Mouse (Mus musculus) myocyte (in vitro differentiated cells): ENCODE data around the gene Pappa. TPM values are rescaled to one million over a fixed set of nuclear protein-coding genes. Genes with fewer than 3 reads are reported as not detected.
A peak's percentile ranks its signal among the peaks of the same experiment; 100 is the strongest.

Experiments
- H3K27me3 ChIP-seq: one replicate; pipeline ENCODE4 v1.6.1; 2011; ENCODE audit not compliant: control insufficient read depth, insufficient read depth, insufficient read length
- H3K36me3 ChIP-seq: one replicate; pipeline ENCODE4 v1.6.1; 2011; ENCODE audit not compliant: control insufficient read depth, insufficient read depth
- H3K4me2 ChIP-seq: one replicate; pipeline ENCODE4 v1.6.1; 2011; ENCODE audit warnings: low read depth, control low read depth
- H3K4me3 ChIP-seq: one replicate; pipeline ENCODE4 v1.5.1; 2011; ENCODE audit warnings: mild to moderate bottlenecking, control low read depth, moderate library complexity
- H3K79me2 ChIP-seq: one replicate; pipeline ENCODE4 v1.6.1; 2011; ENCODE audit not compliant: control insufficient read depth, insufficient read depth
- H3ac ChIP-seq: one replicate; pipeline ENCODE4 v1.6.1; 2011; ENCODE audit not compliant: control insufficient read depth, insufficient read length
- CEBPB ChIP-seq: IDR thresholded peaks from 2 replicates; pipeline ENCODE4 v1.6.1; 2011; ENCODE audit warnings: mild to moderate bottlenecking, moderate library complexity; ENCODE audit not compliant: poor library complexity, insufficient read depth, severe bottlenecking
- E2F4 ChIP-seq: IDR thresholded peaks from one replicate; pipeline ENCODE4 v1.6.1; 2011; ENCODE audit warnings: mild to moderate bottlenecking, control low read depth, moderate library complexity; ENCODE audit not compliant: insufficient read depth
- MAX ChIP-seq: IDR thresholded peaks from one replicate; pipeline ENCODE4 v1.6.1; 2011; ENCODE audit warnings: low read depth, mild to moderate bottlenecking, control low read depth
- MYOD1 ChIP-seq, 3 experiments: IDR thresholded peaks; one replicate each; pipeline ENCODE4 v1.6.1; 2011; ENCODE audit warnings: control low read depth in 2 of 3, low read depth in 2 of 3, mild to moderate bottlenecking in 2 of 3, moderate library complexity in 1 of 3; ENCODE audit not compliant: insufficient read length in 2 of 3, control insufficient read depth in 1 of 3
- MYOG ChIP-seq, 3 experiments: IDR thresholded peaks; one replicate each; pipeline ENCODE4 v1.6.1; 2011; ENCODE audit warnings: control low read depth in 2 of 3, low read depth in 2 of 3, mild to moderate bottlenecking in 2 of 3; ENCODE audit not compliant: insufficient read length in 2 of 3, control insufficient read depth in 1 of 3, insufficient read depth in 1 of 3
- POLR2A ChIP-seq: IDR thresholded peaks from one replicate; pipeline ENCODE4 v1.6.1; 2011; ENCODE audit warnings: low read depth, mild to moderate bottlenecking, control low read depth, moderate library complexity; ENCODE audit not compliant: insufficient read length
- POLR2AphosphoS2 ChIP-seq: IDR thresholded peaks from one replicate; pipeline ENCODE4 v1.6.1; 2011; ENCODE audit warnings: low read depth, control low read depth; ENCODE audit not compliant: insufficient read length
- REST ChIP-seq: IDR thresholded peaks from one replicate; pipeline ENCODE4 v1.6.1; 2011; ENCODE audit warnings: mild to moderate bottlenecking, control low read depth, moderate library complexity; ENCODE audit not compliant: insufficient read depth, insufficient read length
- SRF ChIP-seq: IDR thresholded peaks from one replicate; pipeline ENCODE4 v1.6.1; 2011; ENCODE audit warnings: low read depth; ENCODE audit not compliant: control insufficient read depth, insufficient read length
- TCF12 ChIP-seq: IDR thresholded peaks from one replicate; pipeline ENCODE4 v1.6.1; 2011; ENCODE audit warnings: mild to moderate bottlenecking, control low read depth; ENCODE audit not compliant: poor library complexity, insufficient read depth, severe bottlenecking
- TCF3 ChIP-seq: IDR thresholded peaks from one replicate; pipeline ENCODE4 v1.6.1; 2011; ENCODE audit warnings: low read depth, control low read depth; ENCODE audit not compliant: insufficient read length
- USF1 ChIP-seq: IDR thresholded peaks from one replicate; pipeline ENCODE4 v1.6.1; 2011; ENCODE audit warnings: low read depth, mild to moderate bottlenecking, control low read depth, moderate library complexity
- polyA plus RNA-seq: library from polyadenylated mRNA; unstranded; fragments of >200 nt; fragmentation: generic; extraction: Trizol; gene quantifications from one replicate; pipeline ENCODE4 v1.2.1, GENCODE M21; 2012; ENCODE audit warnings: missing spikeins

The Pappa gene
- polyA plus RNA-seq, 1 experiment: 0.12 TPM

DNA sequence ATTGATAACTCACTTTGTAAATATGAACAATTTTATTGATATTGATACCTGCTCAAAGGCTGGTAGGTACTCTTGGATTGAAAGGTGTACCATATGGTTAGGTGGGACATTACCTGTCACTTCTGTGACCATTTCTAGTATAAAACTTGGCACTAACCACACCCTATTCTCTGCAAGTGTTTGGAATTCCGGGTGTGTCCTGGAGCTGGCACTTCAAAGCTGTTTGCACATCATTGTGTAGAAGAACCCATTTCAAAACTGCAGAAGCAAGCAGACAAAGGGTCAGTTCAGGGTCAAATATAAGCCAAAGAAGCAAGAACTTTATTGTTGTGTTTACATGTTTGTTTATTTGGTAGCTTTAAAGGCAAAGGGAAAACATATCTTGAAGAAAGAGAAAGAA is 171.8 kb downstream of the Pappa start:
- TF ChIP-seq TCF12: no peak
- no peak for TF ChIP-seq MYOG (IDR thresholded peaks at IDR 0.05; ENCODE audit: control insufficient read depth in 1 of 3, insufficient read depth in 1 of 3, insufficient read length in 2 of 3, low read depth in 2 of 3)
- TF ChIP-seq MYOD1 (IDR thresholded peaks at IDR 0.05; ENCODE audit: control insufficient read depth in 1 of 3, insufficient read length in 2 of 3, low read depth in 2 of 3): no peak
- TF ChIP-seq TCF3: no peak
- TF ChIP-seq E2F4: no peak
- no peak for TF ChIP-seq MAX
- no peak for TF ChIP-seq CEBPB
- no peak for TF ChIP-seq SRF
- TF ChIP-seq USF1: no peak
- no peak for TF ChIP-seq POLR2AphosphoS2
- no peak for TF ChIP-seq POLR2A
- no peak for TF ChIP-seq REST
- Histone ChIP-seq H3K79me2 (no peaks in the 10 kb centered on the region), H3K36me3 (no peaks in the 10 kb centered on the region), H3K4me2 (no peak overlapping the region), H3ac (no peak overlapping the region), H3K27me3 (no peaks in the 10 kb centered on the region), H3K4me3 (no peak overlapping the region)

DNA sequence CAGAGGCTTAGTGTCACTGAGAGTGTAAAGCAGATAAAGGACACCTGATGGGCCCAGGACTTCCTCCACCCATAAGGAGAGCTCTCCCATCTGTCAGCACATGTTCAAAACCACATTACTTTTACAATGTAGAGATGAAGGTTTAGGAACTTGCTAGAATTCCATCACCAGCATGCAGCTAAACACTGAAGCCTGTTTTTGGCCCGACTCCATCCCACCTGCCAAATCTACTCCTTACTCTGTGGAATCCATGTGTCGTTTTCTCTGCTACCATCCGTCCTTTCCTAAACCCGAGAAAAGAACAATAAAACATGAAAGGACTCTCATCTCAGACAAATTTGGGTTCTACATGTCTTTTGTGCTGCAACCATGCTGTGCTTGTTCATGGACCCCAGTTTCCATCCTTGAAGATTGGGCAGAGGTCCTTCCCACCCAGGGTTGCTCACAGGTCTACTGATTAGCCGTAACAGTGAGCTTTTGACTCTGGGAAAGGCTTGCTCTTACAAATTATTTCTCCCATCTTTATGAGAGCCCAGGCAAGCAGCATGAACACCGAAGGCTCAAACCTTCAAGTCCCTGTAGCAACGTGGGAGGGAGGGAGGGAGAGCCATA is 172.5 kb downstream of the Pappa start:
- no peak overlapping the region for H3ac ChIP-seq
- no peak overlapping the region for H3K4me2 ChIP-seq
- H3K36me3 ChIP-seq: no peaks in the 10 kb centered on the region
- no peak overlapping the region for H3K4me3 ChIP-seq
- H3K27me3 ChIP-seq: no peaks in the 10 kb centered on the region
- TF ChIP-seq TCF3: no peak
- no peak for TF ChIP-seq REST
- no peak for TF ChIP-seq E2F4
- no peak for TF ChIP-seq POLR2A
- no peak for TF ChIP-seq MAX
- TF ChIP-seq USF1: no peak
- TF ChIP-seq MYOD1 (IDR thresholded peaks at IDR 0.05; ENCODE audit: control insufficient read depth in 1 of 3, insufficient read length in 2 of 3, low read depth in 2 of 3): no peak
- TF ChIP-seq POLR2AphosphoS2: no peak
- TF ChIP-seq TCF12: no peak
- TF ChIP-seq SRF: no peak
- no peak for TF ChIP-seq MYOG (IDR thresholded peaks at IDR 0.05; ENCODE audit: control insufficient read depth in 1 of 3, insufficient read depth in 1 of 3, insufficient read length in 2 of 3, low read depth in 2 of 3)
- TF ChIP-seq CEBPB: no peak
- H3K79me2 ChIP-seq: no peaks in the 10 kb centered on the region

DNA sequence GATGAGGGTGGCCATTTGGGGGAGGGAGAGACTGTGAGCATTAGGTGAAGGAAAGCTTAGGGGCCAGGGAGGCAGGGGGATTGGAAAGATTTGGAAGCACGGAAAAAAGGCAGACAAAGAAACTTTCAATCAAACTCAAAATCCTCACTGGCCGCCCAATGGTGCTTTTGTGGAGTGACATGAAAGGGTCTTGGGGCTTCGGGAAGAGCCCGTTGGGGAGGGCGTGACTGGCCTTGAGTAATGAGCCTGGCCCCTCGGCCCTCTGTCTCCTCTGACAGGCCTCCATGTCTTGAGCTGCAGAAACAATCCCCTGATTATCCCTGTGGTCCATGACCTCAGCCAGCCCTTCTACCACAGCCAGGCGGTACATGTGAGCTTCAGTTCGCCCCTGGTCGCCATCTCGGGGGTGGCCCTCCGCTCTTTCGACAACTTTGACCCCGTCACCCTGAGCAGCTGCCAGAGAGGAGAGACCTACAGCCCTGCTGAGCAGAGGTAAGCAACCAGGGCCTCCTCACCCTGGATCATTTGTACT is 173.1 kb downstream of the Pappa start:
- Histone ChIP-seq H3ac (no peak overlapping the region), H3K27me3 (no peaks in the 10 kb centered on the region), H3K4me3 (no peak overlapping the region), H3K79me2 (no peaks in the 10 kb centered on the region), H3K4me2 (no peak overlapping the region), H3K36me3 (no peaks in the 10 kb centered on the region)
- TF ChIP-seq TCF3 (no peak), USF1 (no peak), MAX (no peak)

DNA sequence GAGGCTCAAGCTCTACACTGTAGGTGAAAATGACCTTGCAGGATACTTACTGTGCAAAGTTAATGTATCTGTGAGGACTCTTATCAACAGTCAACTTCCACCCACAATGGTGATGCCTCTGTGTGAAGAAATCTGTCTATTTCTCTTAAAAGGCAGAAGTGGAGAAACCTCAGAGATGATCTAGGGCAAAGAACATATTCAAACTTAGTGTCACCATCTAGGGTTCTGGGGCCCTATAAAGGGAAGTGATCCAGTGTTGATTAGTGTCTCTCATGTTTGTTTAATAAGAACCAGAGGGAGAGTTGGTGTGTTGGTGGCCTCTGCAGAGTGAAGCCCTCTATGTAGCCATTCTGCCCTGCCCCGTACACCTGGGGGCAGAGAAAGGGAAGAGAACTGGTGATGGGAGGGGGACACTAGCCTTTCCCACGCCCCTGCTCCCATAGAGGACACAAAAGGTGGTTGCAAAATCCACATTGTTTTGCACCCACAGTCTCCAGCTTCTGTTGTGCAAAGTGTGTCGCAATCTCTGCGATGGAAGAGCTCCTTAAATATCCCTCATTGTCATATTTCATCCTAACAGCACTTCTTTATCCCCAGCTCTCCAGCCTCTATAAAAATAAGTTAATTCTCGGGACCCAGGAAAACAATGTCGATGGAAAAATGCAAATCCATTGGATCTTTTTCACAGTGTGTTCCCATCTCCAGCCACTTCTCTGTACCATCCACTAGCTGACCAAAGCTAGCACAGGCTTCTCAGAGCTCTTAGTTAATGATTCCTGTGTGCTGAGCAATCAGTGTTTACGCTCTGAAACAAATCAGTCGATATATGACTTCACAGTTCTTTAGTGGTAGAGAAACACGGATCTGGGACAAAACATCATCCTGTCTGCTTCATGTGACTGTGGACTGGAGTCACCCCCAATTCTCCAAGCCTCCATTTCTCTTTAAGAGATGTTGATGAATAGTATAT is 174.5 kb downstream of the Pappa start:
- Histone ChIP-seq H3K4me3 (no peak overlapping the region), H3K36me3 (no peaks in the 10 kb centered on the region), H3K79me2 (no peaks in the 10 kb centered on the region), H3K4me2 (no peak overlapping the region), H3K27me3 (no peaks in the 10 kb centered on the region), H3ac (no peak overlapping the region)
- TF ChIP-seq USF1: no peak
- 0 out of 2 replicates have a peak, but pooled peaks have one; percentile 59 for TF ChIP-seq CEBPB

DNA sequence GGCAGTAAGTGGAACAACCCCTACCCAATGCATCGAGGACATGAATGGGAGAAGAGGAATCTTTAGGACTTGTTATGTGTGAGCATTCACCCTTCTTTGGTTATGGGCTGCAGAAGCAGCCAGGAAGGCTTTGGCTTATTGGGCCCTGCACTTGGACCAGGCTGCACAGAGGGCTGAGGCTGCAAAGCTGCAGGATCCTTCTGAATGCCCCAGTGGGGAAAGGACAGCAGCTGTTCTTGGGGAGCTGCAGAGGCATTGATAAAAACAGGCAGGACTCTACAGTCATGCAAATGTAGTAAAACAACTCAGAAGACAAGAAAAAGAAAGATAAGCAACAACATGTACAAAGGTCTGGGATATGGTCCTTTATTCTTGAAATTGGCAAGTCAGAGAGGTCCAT is 175.4 kb downstream of the Pappa start:
- Histone ChIP-seq H3K4me2 (no peak overlapping the region), H3K79me2 (no peaks in the 10 kb centered on the region), H3K4me3 (no peak overlapping the region), H3K36me3 (no peaks in the 10 kb centered on the region), H3ac (no peak overlapping the region), H3K27me3 (no peaks in the 10 kb centered on the region)
- no peak for TF ChIP-seq MYOG (IDR thresholded peaks at IDR 0.05; ENCODE audit: control insufficient read depth in 1 of 3, insufficient read depth in 1 of 3, insufficient read length in 2 of 3, low read depth in 2 of 3)
- no peak for TF ChIP-seq E2F4
- TF ChIP-seq TCF12: no peak
